Mouse (Mus musculus) naive thymus-derived CD4-positive, alpha-beta T cell, adult 2 months (primary cell): Measurements from ENCODE around the gene Acly.

Source experiments
- DNase-seq: peaks from one replicate; pipeline ENCODE4 v3.0.0-alpha.2; 2011; ENCODE audit warnings: low read depth

Acly gene

GRCm38 (mm10) chr11:100527458-100528374, at the start of gene Acly:
Gene Acly (minus strand): TSS chr11:100528000.
- DNase-seq = peak; percentile 99

GRCm38 (mm10) chr11:100576256-100576655, 48.5 kb upstream of the Acly start:
- no peak for DNase-seq

- DNase-seq = no peak
Measured at GRCm38 (mm10) chr11:100575484-100575855, 47.7 kb upstream of the Acly start.

- peak; percentile 85 for DNase-seq
Measured at GRCm38 (mm10) chr11:100574708-100575483, 47.1 kb upstream of the Acly start, which contains the start of gene Cnp. Gene Cnp (plus strand): TSS chr11:100574904.

GRCm38 (mm10) chr11:100574188-100574587, 46.4 kb upstream of the Acly start:
- DNase-seq = peak; percentile 77

- no peak for DNase-seq
Measured at GRCm38 (mm10) chr11:100571202-100571567, 43.4 kb upstream of the Acly start.

- DNase-seq = peak; percentile 86
Measured at GRCm38 (mm10) chr11:100570430-100571201, 42.8 kb upstream of the Acly start.

GRCm38 (mm10) chr11:100569789-100570188, 42.0 kb upstream of the Acly start:
- DNase-seq = no peak

- DNase-seq = no peak
Measured at GRCm38 (mm10) chr11:100568692-100569091, 40.9 kb upstream of the Acly start.

- DNase-seq = no peak
Measured at GRCm38 (mm10) chr11:100567815-100568245, 40.0 kb upstream of the Acly start.

GRCm38 (mm10) chr11:100567229-100567628, 39.4 kb upstream of the Acly start:
- DNase-seq = no peak

- DNase-seq = no peak
Measured at GRCm38 (mm10) chr11:100564703-100565102, 36.9 kb upstream of the Acly start.

- no peak for DNase-seq
Measured at GRCm38 (mm10) chr11:100564297-100564696, 36.5 kb upstream of the Acly start.

- DNase-seq = no peak
Measured at GRCm38 (mm10) chr11:100561748-100562147, 33.9 kb upstream of the Acly start.

- no peak for DNase-seq
Measured at GRCm38 (mm10) chr11:100559476-100559875, 31.7 kb upstream of the Acly start.

GRCm38 (mm10) chr11:100557563-100557962, 29.8 kb upstream of the Acly start:
- no peak for DNase-seq

- peak; percentile 86 for DNase-seq
Measured at GRCm38 (mm10) chr11:100555583-100555982, 27.8 kb upstream of the Acly start.

GRCm38 (mm10) chr11:100552842-100553241, 25.0 kb upstream of the Acly start:
- DNase-seq = no peak

- DNase-seq = no peak
Measured at GRCm38 (mm10) chr11:100550101-100550500, 22.3 kb upstream of the Acly start.

- DNase-seq = no peak
Measured at GRCm38 (mm10) chr11:100549466-100549865, 21.7 kb upstream of the Acly start.

GRCm38 (mm10) chr11:100548141-100548540, 20.3 kb upstream of the Acly start:
- no peak for DNase-seq

GRCm38 (mm10) chr11:100546955-100547354, 19.2 kb upstream of the Acly start:
- no peak for DNase-seq
